Mouse (Mus musculus) heart, embryonic 15.5 days (tissue): Measurements from ENCODE around the gene Grip1. TPM values are rescaled to one million over a fixed set of nuclear protein-coding genes. Genes with fewer than 3 reads are reported as not detected.

Experiments used
- ATAC-seq: fragments of 200-750 bp; cut with Nextera tagmentation; replicated peaks from 2 replicates; pipeline ENCODE4 v1.8.0; 2017; ENCODE audit warnings: low read depth, moderate TSS enrichment; ENCODE audit not compliant: insufficient number of reproducible peaks, insufficient read depth, low FRiP score
- H3K27ac ChIP-seq: fragments of 300-500 bp; sonication (generic); 2 replicates; pipeline ENCODE4 v1.5.1; 2015; ENCODE audit warnings: mild to moderate bottlenecking, inconsistent platforms
- H3K27me3 ChIP-seq: fragments of 300-500 bp; sonication (generic); 2 replicates; pipeline ENCODE4 v1.6.1; 2015; ENCODE audit warnings: inconsistent platforms
- H3K36me3 ChIP-seq: fragments of 300-500 bp; sonication (generic); 2 replicates; pipeline ENCODE4 v1.6.1; 2015; ENCODE audit warnings: mild to moderate bottlenecking, inconsistent platforms
- H3K4me1 ChIP-seq: fragments of 300-500 bp; sonication (generic); replicated peaks from 2 replicates; pipeline ENCODE4 v1.6.1; 2015; ENCODE audit warnings: inconsistent platforms
- H3K4me2 ChIP-seq: fragments of 300-500 bp; sonication (generic); 2 replicates; pipeline ENCODE4 v1.6.1; 2015; ENCODE audit warnings: inconsistent platforms, mild to moderate bottlenecking, moderate library complexity
- H3K4me3 ChIP-seq: fragments of 300-500 bp; sonication (generic); 2 replicates; pipeline ENCODE4 v1.5.1; 2015; ENCODE audit warnings: mild to moderate bottlenecking, inconsistent platforms
- H3K9ac ChIP-seq: fragments of 300-500 bp; sonication (generic); 2 replicates; pipeline ENCODE4 v1.6.1; 2015; ENCODE audit warnings: mild to moderate bottlenecking, inconsistent platforms
- H3K9me3 ChIP-seq: fragments of 300-500 bp; sonication (generic); replicated peaks from 2 replicates; pipeline ENCODE4 v1.6.1; 2016; ENCODE audit warnings: inconsistent platforms
- WGBS: fragments of 180-500 bp; shearing (Covaris S2); methylation state at CpG from one replicate; pipeline ENCODE4 v1.1.7; 2015; ENCODE audit warnings: mixed read lengths; 5-methylcytosine and 5-hydroxymethylcytosine counted together
- polyA plus RNA-seq: library from polyadenylated mRNA; unstranded; fragments of >200 nt; fragmentation: Nextera tagmentation; extraction: Ambion mirVana; gene quantifications from 2 replicates; pipeline ENCODE4 v1.2.1, GENCODE M21; 2015

The Grip1 gene
- polyA plus RNA-seq, 1 experiment from 2014 or later = 1.5 TPM

DNA sequence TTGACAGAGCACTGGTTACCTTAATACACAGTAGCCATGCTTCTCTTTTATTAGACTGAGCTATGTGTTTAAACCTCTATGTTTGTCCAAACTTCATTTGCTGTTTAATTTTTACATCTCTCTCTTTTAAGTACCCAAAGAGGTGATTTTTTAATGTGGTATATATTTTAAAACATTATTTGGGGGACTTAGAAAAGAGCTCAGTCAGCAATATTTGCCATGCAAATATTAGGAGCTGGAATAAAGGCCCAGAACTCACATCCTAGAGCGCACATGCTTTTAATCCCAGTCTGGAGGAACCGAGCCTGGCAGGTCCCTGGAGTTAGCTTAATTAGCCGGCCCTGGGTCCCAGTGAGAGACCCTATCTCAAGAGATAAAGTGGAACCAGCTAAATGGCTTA lies 507.3 kb downstream of the Grip1 start:
- whole genome bisulfite sequencing = 48% methylated on average over 3 of the region's 3 CpGs
- H3K4me1 ChIP-seq = peaks cover 8% of the 10 kb centered on the region; the same call in 1 of the 2 replicates
- no peaks in the 10 kb centered on the region for H3K9me3 ChIP-seq
- ATAC-seq = no peak
- no peaks in the 10 kb centered on the region for H3K36me3 ChIP-seq
- no peak overlapping the region for H3K4me3 ChIP-seq
- no peak overlapping the region for H3K27ac ChIP-seq
- H3K9ac ChIP-seq = no peak overlapping the region
- H3K27me3 ChIP-seq = no peaks in the 10 kb centered on the region
- no peak overlapping the region for H3K4me2 ChIP-seq

- H3K9ac ChIP-seq = no peak overlapping the region
Measured at GRCm38 (mm10) chr10:119966321-119966720, 512.7 kb downstream of the Grip1 start.

DNA sequence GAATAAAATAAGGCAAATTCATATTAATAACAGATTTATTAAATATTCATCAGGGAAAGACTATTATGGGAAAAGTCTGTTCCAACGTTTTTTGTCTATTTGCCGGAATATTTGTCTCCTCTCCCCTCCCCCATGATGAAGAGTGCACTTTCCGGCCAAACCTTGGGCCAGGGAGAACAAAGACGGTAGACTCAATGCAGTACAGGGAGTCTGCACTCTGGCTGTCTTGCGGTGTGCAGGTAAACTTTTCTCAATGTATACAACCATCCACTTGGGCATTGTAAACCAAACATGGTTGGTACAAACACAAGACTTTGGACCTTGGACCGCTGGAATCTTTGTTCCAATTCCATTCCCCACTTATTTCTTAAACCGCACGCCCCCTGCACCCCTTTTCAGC lies 525.8 kb downstream of the Grip1 start:
- Histone ChIP-seq H3K9ac (no peak overlapping the region), H3K4me2 (peak overlapping the region; percentile 60), H3K27me3 (no peaks in the 10 kb centered on the region), H3K4me3 (peak overlapping the region; percentile 40), H3K36me3 (no peaks in the 10 kb centered on the region), H3K4me1 (peaks cover 5% of the 10 kb centered on the region), H3K27ac (no peak overlapping the region), H3K9me3 (no peaks in the 10 kb centered on the region)
- WGBS = 33% methylated on average over 8 of the region's 8 CpGs
- no peak for ATAC-seq

More at GRCm38 (mm10) chr10:119966321-119966720, 512.7 kb downstream of the Grip1 start:
- WGBS = 61% methylated on average over 8 of the region's 8 CpGs
- Histone ChIP-seq H3K27ac (no peak overlapping the region), H3K4me2 (no peak overlapping the region), H3K9me3 (no peaks in the 10 kb centered on the region), H3K4me3 (no peak overlapping the region), H3K4me1 (peaks cover 6% of the 10 kb centered on the region; the same call in 1 of the 2 replicates), H3K27me3 (no peaks in the 10 kb centered on the region), H3K36me3 (no peaks in the 10 kb centered on the region)
- no peak for ATAC-seq

- H3K27ac ChIP-seq = no peak overlapping the region
- H3K4me1 ChIP-seq = peaks cover 5% of the 10 kb centered on the region
- no peak for ATAC-seq
- peak overlapping the region; percentile 60 for H3K4me2 ChIP-seq
- H3K36me3 ChIP-seq = no peaks in the 10 kb centered on the region
- H3K27me3 ChIP-seq = no peaks in the 10 kb centered on the region
- H3K4me3 ChIP-seq = peak overlapping the region; percentile 40
- 29% methylated on average over 11 of the region's 11 CpGs for WGBS
- H3K9ac ChIP-seq = no peak overlapping the region
- no peaks in the 10 kb centered on the region for H3K9me3 ChIP-seq
Measured at GRCm38 (mm10) chr10:119980032-119980431, 526.4 kb downstream of the Grip1 start.

- H3K27ac ChIP-seq = no peak overlapping the region
- no peak for ATAC-seq
- H3K4me2 ChIP-seq = no peak overlapping the region
- H3K36me3 ChIP-seq = no peaks in the 10 kb centered on the region
- H3K27me3 ChIP-seq = no peaks in the 10 kb centered on the region
- peaks cover 5% of the 10 kb centered on the region for H3K4me1 ChIP-seq
- WGBS = 85% methylated on average over 9 of the region's 9 CpGs
- no peaks in the 10 kb centered on the region for H3K9me3 ChIP-seq
- H3K4me3 ChIP-seq = no peak overlapping the region
- H3K9ac ChIP-seq = no peak overlapping the region
Measured at GRCm38 (mm10) chr10:119984299-119984698, 530.7 kb downstream of the Grip1 start.

GRCm38 (mm10) chr10:119998475-119998874 lies 544.8 kb downstream of the Grip1 start:
- WGBS = 71% methylated on average over 4 of the region's 4 CpGs
- no peak for ATAC-seq
- no peaks in the 10 kb centered on the region for H3K27me3 ChIP-seq
- no peak overlapping the region for H3K27ac ChIP-seq
- H3K36me3 ChIP-seq = no peaks in the 10 kb centered on the region
- no peak overlapping the region for H3K4me3 ChIP-seq
- no peaks in the 10 kb centered on the region for H3K4me1 ChIP-seq
- no peak overlapping the region for H3K4me2 ChIP-seq
- no peaks in the 10 kb centered on the region for H3K9me3 ChIP-seq
- no peak overlapping the region for H3K9ac ChIP-seq

DNA sequence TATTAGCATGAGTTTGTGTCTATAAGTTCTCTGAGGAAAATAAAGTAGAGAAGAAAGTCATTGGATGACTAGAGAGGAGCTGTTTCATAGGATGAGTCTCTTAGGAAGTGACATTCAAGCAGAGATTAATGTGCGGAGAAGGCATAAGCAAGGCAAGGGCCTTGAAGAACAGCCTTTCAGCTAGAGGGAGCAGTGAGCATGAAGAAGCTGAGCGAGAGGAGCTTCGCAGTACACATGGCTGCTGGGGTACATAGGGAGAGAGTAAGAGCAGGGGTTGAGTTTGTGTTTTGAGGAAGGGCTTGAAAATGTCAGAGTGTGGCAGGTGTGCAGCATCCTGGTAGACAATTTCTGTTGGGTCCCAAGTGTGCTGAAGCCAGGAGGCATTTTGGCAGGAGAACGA lies 548.5 kb downstream of the Grip1 start:
- 82% methylated on average over 4 of the region's 4 CpGs for WGBS
- H3K27ac ChIP-seq = no peak overlapping the region
- no peak overlapping the region for H3K4me3 ChIP-seq
- no peaks in the 10 kb centered on the region for H3K9me3 ChIP-seq
- H3K27me3 ChIP-seq = no peaks in the 10 kb centered on the region
- no peaks in the 10 kb centered on the region for H3K4me1 ChIP-seq
- H3K36me3 ChIP-seq = no peaks in the 10 kb centered on the region
- H3K4me2 ChIP-seq = no peak overlapping the region
- no peak overlapping the region for H3K9ac ChIP-seq
- ATAC-seq = no peak

- no peaks in the 10 kb centered on the region for H3K4me1 ChIP-seq
- WGBS = 82% methylated on average over 7 of the region's 7 CpGs
- no peak for ATAC-seq
- H3K4me3 ChIP-seq = no peak overlapping the region
- H3K9me3 ChIP-seq = no peaks in the 10 kb centered on the region
- H3K27ac ChIP-seq = no peak overlapping the region
- no peaks in the 10 kb centered on the region for H3K27me3 ChIP-seq
- no peak overlapping the region for H3K9ac ChIP-seq
- no peaks in the 10 kb centered on the region for H3K36me3 ChIP-seq
- H3K4me2 ChIP-seq = no peak overlapping the region
Measured at GRCm38 (mm10) chr10:120004096-120004495, 550.5 kb downstream of the Grip1 start.

- Histone ChIP-seq H3K9me3 (no peaks in the 10 kb centered on the region), H3K27me3 (no peaks in the 10 kb centered on the region), H3K36me3 (no peaks in the 10 kb centered on the region), H3K4me1 (no peaks in the 10 kb centered on the region), H3K4me2 (no peak overlapping the region), H3K9ac (no peak overlapping the region), H3K27ac (no peak overlapping the region), H3K4me3 (no peak overlapping the region)
- no peak for ATAC-seq
- 71% methylated on average over 5 of the region's 5 CpGs for WGBS
Measured at GRCm38 (mm10) chr10:120005581-120005980, 552.0 kb downstream of the Grip1 start.

GRCm38 (mm10) chr10:120012331-120012730 lies 558.7 kb downstream of the Grip1 start:
- no peaks in the 10 kb centered on the region for H3K4me1 ChIP-seq
- ATAC-seq = no peak
- no peak overlapping the region for H3K27ac ChIP-seq
- H3K27me3 ChIP-seq = no peaks in the 10 kb centered on the region
- H3K9ac ChIP-seq = no peak overlapping the region
- 92% methylated on average over 13 of the region's 13 CpGs for whole genome bisulfite sequencing
- no peak overlapping the region for H3K4me3 ChIP-seq
- no peak overlapping the region for H3K4me2 ChIP-seq
- H3K36me3 ChIP-seq = no peaks in the 10 kb centered on the region
- no peaks in the 10 kb centered on the region for H3K9me3 ChIP-seq

- H3K4me3 ChIP-seq = no peak overlapping the region
- WGBS = 76% methylated on average over 3 of the region's 3 CpGs
Measured at GRCm38 (mm10) chr10:120015117-120015516, 561.5 kb downstream of the Grip1 start.

GRCm38 (mm10) chr10:120026437-120026836 lies 572.8 kb downstream of the Grip1 start:
- Histone ChIP-seq H3K4me2 (no peak overlapping the region), H3K27ac (no peak overlapping the region), H3K4me3 (no peak overlapping the region), H3K36me3 (no peaks in the 10 kb centered on the region), H3K4me1 (no peaks in the 10 kb centered on the region), H3K9me3 (no peaks in the 10 kb centered on the region), H3K9ac (no peak overlapping the region), H3K27me3 (no peaks in the 10 kb centered on the region)
- WGBS = 71% methylated on average over 10 of the region's 10 CpGs
- ATAC-seq = no peak

More at GRCm38 (mm10) chr10:120015117-120015516, 561.5 kb downstream of the Grip1 start:
- H3K27ac ChIP-seq = no peak overlapping the region
- H3K36me3 ChIP-seq = no peaks in the 10 kb centered on the region
- no peaks in the 10 kb centered on the region for H3K9me3 ChIP-seq
- H3K4me2 ChIP-seq = no peak overlapping the region
- no peak for ATAC-seq
- H3K27me3 ChIP-seq = no peaks in the 10 kb centered on the region
- H3K4me1 ChIP-seq = no peaks in the 10 kb centered on the region
- no peak overlapping the region for H3K9ac ChIP-seq
